Mouse (Mus musculus): Measurements from ENCODE around the gene Mrto4.

Mrto4 gene

GRCm38 (mm10) chr4:139340835-139341234 is 11.5 kb downstream of the Mrto4 start:
- in situ Hi-C loops (cut with MboI, MseI): no loop called here

- in situ Hi-C loops (cut with MboI, MseI): no loop called here
Observed at GRCm38 (mm10) chr4:139338145-139338544, 14.2 kb downstream of the Mrto4 start.

GRCm38 (mm10) chr4:139336822-139337483 is 15.4 kb downstream of the Mrto4 start:
- in situ Hi-C loops (cut with MboI, MseI): no loop called here

GRCm38 (mm10) chr4:139335507-139335906 is 16.9 kb downstream of the Mrto4 start:
- in situ Hi-C loops (cut with MboI, MseI): no loop called here

GRCm38 (mm10) chr4:139334631-139335295 is 17.6 kb downstream of the Mrto4 start:
- in situ Hi-C loops (cut with MboI, MseI): no loop called here

- in situ Hi-C loops (cut with MboI, MseI): no loop called here
Observed at GRCm38 (mm10) chr4:139330605-139331004, 21.8 kb downstream of the Mrto4 start.

GRCm38 (mm10) chr4:139319740-139320139 is 32.6 kb downstream of the Mrto4 start:
- in situ Hi-C loops (cut with MboI, MseI): loop anchor here (10.0 kb wide), 1 partner anchor 235 kb away; no protein-coding TSS in a partner anchor

- in situ Hi-C loops (cut with MboI, MseI): loop anchor here (10.0 kb wide), 1 partner anchor 234 kb away; no protein-coding TSS in a partner anchor
Observed at GRCm38 (mm10) chr4:139318449-139318848, 33.9 kb downstream of the Mrto4 start.

GRCm38 (mm10) chr4:139312632-139313031 is 39.7 kb downstream of the Mrto4 start:
- in situ Hi-C loops (cut with MboI, MseI): loop anchor here (10.0 kb wide), 1 partner anchor 228 kb away; no protein-coding TSS in a partner anchor

GRCm38 (mm10) chr4:139311707-139312106 is 40.7 kb downstream of the Mrto4 start:
- in situ Hi-C loops (cut with MboI, MseI): loop anchor here (10.0 kb wide), 1 partner anchor 227 kb away; no protein-coding TSS in a partner anchor

- in situ Hi-C loops (cut with MboI, MseI): loop anchor here (10.0 kb wide), 1 partner anchor 226 kb away; no protein-coding TSS in a partner anchor
Observed at GRCm38 (mm10) chr4:139310899-139311701, 41.3 kb downstream of the Mrto4 start.

GRCm38 (mm10) chr4:139310171-139310898 is 42.0 kb downstream of the Mrto4 start, which contains the start of the genes Pqlc2 and Akr7a5:
Pqlc2 (minus strand) TSS chr4:139310708.
Akr7a5 (plus strand) TSS chr4:139310744.
- in situ Hi-C loops (cut with MboI, MseI): loop anchor here (10.0 kb wide), 1 partner anchor 226 kb away; no protein-coding TSS in a partner anchor

- in situ Hi-C loops (cut with MboI, MseI): loop anchor here (10.0 kb wide), 1 partner anchor 225 kb away; no protein-coding TSS in a partner anchor
Observed at GRCm38 (mm10) chr4:139309651-139310050, 42.7 kb downstream of the Mrto4 start.

- in situ Hi-C loops (cut with MboI, MseI): no loop called here
Observed at GRCm38 (mm10) chr4:139307916-139308315, 44.5 kb downstream of the Mrto4 start.

- in situ Hi-C loops (cut with MboI, MseI): no loop called here
Observed at GRCm38 (mm10) chr4:139305521-139305920, 46.9 kb downstream of the Mrto4 start.

- in situ Hi-C loops (cut with MboI, MseI): no loop called here
Observed at GRCm38 (mm10) chr4:139302241-139302640, 50.1 kb downstream of the Mrto4 start.

GRCm38 (mm10) chr4:139301780-139302179 is 50.6 kb downstream of the Mrto4 start:
- in situ Hi-C loops (cut with MboI, MseI): no loop called here

- in situ Hi-C loops (cut with MboI, MseI): no loop called here
Observed at GRCm38 (mm10) chr4:139298671-139299366, 53.6 kb downstream of the Mrto4 start.

- in situ Hi-C loops (cut with MboI, MseI): no loop called here
Observed at GRCm38 (mm10) chr4:139297566-139297965, 54.8 kb downstream of the Mrto4 start.
